Mouse (Mus musculus) G1E (cell line): ENCODE measurements around the gene Gm5108. TPM values are rescaled to one million over a fixed set of nuclear protein-coding genes. Genes with fewer than 3 reads are reported as not detected.

Experiments
- ATAC-seq: 2 replicates; pipeline ENCODE4 v1.8.0; 2016; ENCODE audit warnings: mild to moderate bottlenecking; ENCODE audit not compliant: insufficient number of reproducible peaks, poor library complexity, low FRiP score, severe bottlenecking; ENCODE audit errors: extremely low read depth
- DNase-seq: peaks from one replicate; pipeline ENCODE4 v3.0.0; 2012; ENCODE audit warnings: low spot score
- H3K27me3 ChIP-seq: 2 replicates; pipeline ENCODE4 v1.6.1; 2012; ENCODE audit warnings: mild to moderate bottlenecking, low read length, inconsistent platforms; ENCODE audit not compliant: insufficient read depth
- H3K36me3 ChIP-seq: replicated peaks from 2 replicates; pipeline ENCODE3; 2012; ENCODE audit warnings: mild to moderate bottlenecking, inconsistent platforms
- H3K4me1 ChIP-seq: 2 replicates; pipeline ENCODE4 v1.6.1; 2012; ENCODE audit warnings: low read depth, low read length, inconsistent platforms, mixed read lengths; ENCODE audit not compliant: insufficient read depth
- H3K4me3 ChIP-seq: 2 replicates; pipeline ENCODE4 v1.5.1; 2012; ENCODE audit warnings: low read depth, mild to moderate bottlenecking, inconsistent platforms, low read length, moderate library complexity, mixed read lengths
- H3K9me3 ChIP-seq: replicated peaks from 2 replicates; pipeline ENCODE4 v1.6.1; 2012; ENCODE audit warnings: inconsistent platforms
- CTCF ChIP-seq: IDR thresholded peaks from 2 replicates; pipeline ENCODE4 v1.5.1; 2012; ENCODE audit warnings: low read depth, low read length, inconsistent platforms, mixed read lengths
- GATA1 ChIP-seq: IDR thresholded peaks from 2 replicates; pipeline ENCODE4 v1.6.1; 2012; ENCODE audit warnings: borderline replicate concordance, low read length, inconsistent platforms, mixed read lengths
- GATA2 ChIP-seq: IDR thresholded peaks from 2 replicates; pipeline ENCODE4 v1.6.1; 2012; ENCODE audit warnings: low read depth, low read length, inconsistent platforms, borderline replicate concordance
- POLR2AphosphoS5 ChIP-seq: IDR thresholded peaks from 2 replicates; pipeline ENCODE4 v1.6.1; 2012; ENCODE audit warnings: low read depth, low read length, inconsistent platforms; ENCODE audit not compliant: insufficient replicate concordance
- TAL1 ChIP-seq: conservative IDR thresholded peaks from 2 replicates; pipeline ENCODE4 v1.6.1; 2012; ENCODE audit warnings: low read depth, low read length, inconsistent platforms, mixed read lengths
- polyA plus RNA-seq: library from polyadenylated mRNA; stranded (reverse); fragments of >175 nt; gene quantifications from 2 replicates; pipeline ENCODE4 v1.2.3, GENCODE M21; 2012
- total RNA-seq, 2 experiments: library from RNA; stranded (forward) in 1 of 2; stranded (reverse) in 1 of 2; fragments of 200-1000 nt in 1 of 2; fragments of >200 nt in 1 of 2; fragmentation: Nextera tagmentation in 1 of 2; gene quantifications; 2 replicates each; pipeline ENCODE4 v1.2.3; 2014 to 2017

The Gm5108 gene
- total RNA-seq (2014; fragmentation: Nextera tagmentation) (not detected in 2 replicates), total RNA-seq (2017) (not detected in 2 replicates), polyA plus RNA-seq (not detected in 2 replicates)

- DNase-seq (no peak), ATAC-seq (no peak)
- no peak for TF ChIP-seq GATA2
- no peak for TF ChIP-seq CTCF
- TF ChIP-seq GATA1: no peak
- TF ChIP-seq POLR2AphosphoS5: no peak
- no peak for TF ChIP-seq TAL1
- Histone ChIP-seq H3K4me1 (no peaks in the 10 kb centered on the region), H3K36me3 (no peaks in the 10 kb centered on the region), H3K4me3 (no peak within 1 kb of the TSS), H3K27me3 (no peaks in the 10 kb centered on the region), H3K9me3 (no peaks in the 10 kb centered on the region)
Observed at GRCm38 (mm10) chr5:67941369-67941768, at the start of gene Gm5108. Gene Gm5108, plus strand, starts transcription at chr5:67941669.

GRCm38 (mm10) chr5:67898921-67899320 is 42.5 kb upstream of the Gm5108 start:
- Histone ChIP-seq H3K4me1 (peaks cover 5% of the 10 kb centered on the region; the same call in 1 of the 2 replicates), H3K27me3 (peaks cover 4% of the 10 kb centered on the region; the same call in 1 of the 2 replicates), H3K9me3 (no peaks in the 10 kb centered on the region), H3K4me3 (no peak overlapping the region), H3K36me3 (no peaks in the 10 kb centered on the region)
- DNase-seq (no peak), ATAC-seq (no peak)
- no peak for TF ChIP-seq GATA2
- no peak for TF ChIP-seq TAL1
- no peak for TF ChIP-seq CTCF
- no peak for TF ChIP-seq POLR2AphosphoS5
- TF ChIP-seq GATA1: no peak

GRCm38 (mm10) chr5:67904555-67904954 is 36.9 kb upstream of the Gm5108 start:
- H3K36me3 ChIP-seq: no peaks in the 10 kb centered on the region
- ATAC-seq (no peak), DNase-seq (no peak)
- TF ChIP-seq TAL1: no peak
- no peak for TF ChIP-seq GATA2
- no peak for TF ChIP-seq POLR2AphosphoS5
- no peak for TF ChIP-seq GATA1
- no peak for TF ChIP-seq CTCF
- H3K27me3 ChIP-seq: no peaks in the 10 kb centered on the region
- peaks cover 5% of the 10 kb centered on the region; the same call in 1 of the 2 replicates for H3K4me1 ChIP-seq
- H3K4me3 ChIP-seq: no peak overlapping the region
- H3K9me3 ChIP-seq: no peaks in the 10 kb centered on the region

- H3K36me3 ChIP-seq: no peaks in the 10 kb centered on the region
- no peak for DNase-seq
- H3K4me1 ChIP-seq: peaks cover 5% of the 10 kb centered on the region; the same call in 1 of the 2 replicates
- 0 out of 2 replicates have a peak, but pooled peaks have one; percentile 12 for ATAC-seq
- no peaks in the 10 kb centered on the region for H3K9me3 ChIP-seq
- H3K4me3 ChIP-seq: no peak overlapping the region
- TF ChIP-seq GATA2: no peak
- TF ChIP-seq POLR2AphosphoS5: no peak
- TF ChIP-seq CTCF: no peak
- TF ChIP-seq TAL1: no peak
- TF ChIP-seq GATA1: no peak
- H3K27me3 ChIP-seq: peaks cover 5% of the 10 kb centered on the region
Observed at GRCm38 (mm10) chr5:67930584-67930983, 10.9 kb upstream of the Gm5108 start.

- Histone ChIP-seq H3K9me3 (no peaks in the 10 kb centered on the region), H3K4me1 (peaks cover 5% of the 10 kb centered on the region; the same call in 1 of the 2 replicates), H3K27me3 (peaks cover 5% of the 10 kb centered on the region), H3K4me3 (no peak overlapping the region), H3K36me3 (no peaks in the 10 kb centered on the region)
- peak; percentile 60 for ATAC-seq
- DNase-seq: no peak
- TF ChIP-seq GATA2: no peak
- no peak for TF ChIP-seq CTCF
- no peak for TF ChIP-seq TAL1
Observed at GRCm38 (mm10) chr5:67931623-67932022, 9.8 kb upstream of the Gm5108 start.

DNA sequence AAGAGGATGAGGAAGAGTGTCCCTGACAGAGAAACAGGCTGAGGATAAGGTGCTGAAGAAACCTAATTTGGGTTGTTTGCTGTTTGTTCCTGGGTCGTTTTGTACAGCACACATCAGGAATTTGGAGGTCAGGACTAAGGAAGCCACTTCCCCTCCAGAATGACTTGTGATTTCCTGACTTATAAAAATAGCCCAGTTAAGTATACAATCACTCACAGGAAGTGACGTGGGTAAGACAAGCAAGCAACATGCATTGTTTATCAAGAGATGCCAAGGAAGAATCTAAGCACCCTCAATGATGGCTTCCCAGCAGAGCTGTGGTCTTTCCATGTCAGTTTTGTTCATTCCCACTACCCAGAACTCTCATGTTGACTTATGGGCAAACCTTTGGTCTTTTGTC is 1.7 kb downstream of the Gm5108 start:
- no peak for TF ChIP-seq POLR2AphosphoS5
- Histone ChIP-seq H3K27me3 (no peaks in the 10 kb centered on the region), H3K4me1 (no peaks in the 10 kb centered on the region), H3K4me3 (no peak overlapping the region), H3K36me3 (no peaks in the 10 kb centered on the region), H3K9me3 (no peaks in the 10 kb centered on the region)
- DNase-seq (no peak), ATAC-seq (no peak)
